Mouse (Mus musculus) lung, postnatal 0 days (tissue): ENCODE results near the gene Bclaf1. TPM values are rescaled to one million over a fixed set of nuclear protein-coding genes. Genes with fewer than 3 reads are reported as not detected.

Experiments
- ATAC-seq: fragments of 200-750 bp; cut with Nextera tagmentation; 2 replicates; pipeline ENCODE4 v1.8.0; 2017; ENCODE audit warnings: moderate library complexity
- DNase-seq: peaks from one replicate; pipeline ENCODE4 v3.0.0-alpha.2; 2016; ENCODE audit warnings: low spot score
- H3K27ac ChIP-seq: fragments of 300-500 bp; sonication (generic); 2 replicates; pipeline ENCODE4 v1.5.1; 2014; ENCODE audit warnings: antibody characterized with exemption, mild to moderate bottlenecking, low read length, mixed read lengths
- H3K27me3 ChIP-seq: fragments of 300-500 bp; sonication (generic); replicated peaks from 2 replicates; pipeline ENCODE4 v1.6.1; 2014; ENCODE audit warnings: low read length, mixed read lengths; ENCODE audit not compliant: insufficient read depth
- H3K36me3 ChIP-seq: fragments of 300-500 bp; sonication (generic); 2 replicates; pipeline ENCODE4 v1.6.1; 2014; ENCODE audit warnings: low read length, mixed read lengths; ENCODE audit not compliant: insufficient read depth
- H3K4me1 ChIP-seq: fragments of 300-500 bp; sonication (generic); 2 replicates; pipeline ENCODE4 v1.6.1; 2014; ENCODE audit warnings: antibody characterized with exemption, low read depth, low read length, mixed read lengths; ENCODE audit not compliant: insufficient read depth
- H3K4me2 ChIP-seq: fragments of 300-500 bp; sonication (generic); replicated peaks from 2 replicates; pipeline ENCODE4 v1.6.1; 2014; ENCODE audit warnings: low read depth, mild to moderate bottlenecking, low read length, moderate library complexity, mixed read lengths
- H3K4me3 ChIP-seq: fragments of 300-500 bp; sonication (generic); 2 replicates; pipeline ENCODE4 v1.5.1; 2014; ENCODE audit warnings: low read depth, low read length
- H3K9ac ChIP-seq: fragments of 300-500 bp; sonication (generic); replicated peaks from 2 replicates; pipeline ENCODE4 v1.6.1; 2014; ENCODE audit warnings: low read depth, mild to moderate bottlenecking
- H3K9me3 ChIP-seq: fragments of 300-500 bp; sonication (generic); 2 replicates; pipeline ENCODE4 v1.6.1; 2016; ENCODE audit warnings: low read length, mixed read lengths
- CTCF ChIP-seq: IDR thresholded peaks from 2 replicates; pipeline ENCODE4 v1.5.1; 2016; ENCODE audit warnings: antibody characterized with exemption, mild to moderate bottlenecking
- EP300 ChIP-seq: IDR thresholded peaks from 2 replicates; pipeline ENCODE4 v1.6.1; 2016; ENCODE audit warnings: antibody characterized with exemption, mild to moderate bottlenecking, control low read depth
- WGBS: fragments of 180-500 bp; shearing (Covaris S2); extraction: QIAGEN DNeasy Blood & Tissue Kit; methylation state at CpG from one replicate; pipeline ENCODE4 v1.1.7; 2014; 5-methylcytosine and 5-hydroxymethylcytosine counted together
- polyA plus RNA-seq: library from polyadenylated mRNA; unstranded; fragments of >200 nt; fragmentation: Nextera tagmentation; extraction: Ambion mirVana; gene quantifications from 2 replicates; pipeline ENCODE4 v1.2.1, GENCODE M21; 2015

Gene Bclaf1
- polyA plus RNA-seq, result 54.2 and 60.5 TPM in 2 replicates

GRCm38 (mm10) chr10:20311918-20312735 lies at the start of gene Bclaf1:
Gene Bclaf1, plus strand, starts transcription at chr10:20312469.
- Histone ChIP-seq H3K27me3 (no peaks in the 10 kb centered on the region), H3K36me3 (no peaks in the 10 kb centered on the region), H3K27ac (peak within 1 kb of the TSS; percentile 99), H3K9ac (peak within 1 kb of the TSS; percentile 86), H3K9me3 (no peaks in the 10 kb centered on the region), H3K4me1 (peaks cover 4% of the 10 kb centered on the region; the same call in 1 of the 2 replicates), H3K4me2 (peak within 1 kb of the TSS; percentile 73), H3K4me3 (peak within 1 kb of the TSS; percentile 80)
- TF ChIP-seq CTCF (no peak), EP300 (peak; percentile 88)
- peak; percentile 100 for DNase-seq
- WGBS, result 1% methylated on average over 76 of the region's 84 CpGs
- peak; percentile 98 for ATAC-seq

GRCm38 (mm10) chr10:20262896-20263295 lies 49.4 kb upstream of the Bclaf1 start:
- no peak for TF ChIP-seq CTCF
- TF ChIP-seq EP300, result no peak
- no peaks in the 10 kb centered on the region for H3K9me3 ChIP-seq
- no peaks in the 10 kb centered on the region for H3K36me3 ChIP-seq
- DNase-seq, result no peak
- no peak for ATAC-seq
- H3K4me2 ChIP-seq, result no peak overlapping the region
- no peaks in the 10 kb centered on the region for H3K4me1 ChIP-seq
- no peaks in the 10 kb centered on the region for H3K27me3 ChIP-seq
- 88% methylated on average over 6 of the region's 6 CpGs for WGBS
- H3K9ac ChIP-seq, result no peak overlapping the region
- no peak overlapping the region for H3K4me3 ChIP-seq
- no peak overlapping the region for H3K27ac ChIP-seq

GRCm38 (mm10) chr10:20264479-20264878 lies 47.8 kb upstream of the Bclaf1 start:
- ATAC-seq (no peak), DNase-seq (no peak)
- Histone ChIP-seq H3K27ac (no peak overlapping the region), H3K9me3 (no peaks in the 10 kb centered on the region), H3K27me3 (no peaks in the 10 kb centered on the region), H3K4me1 (no peaks in the 10 kb centered on the region), H3K4me3 (no peak overlapping the region), H3K36me3 (no peaks in the 10 kb centered on the region), H3K9ac (no peak overlapping the region), H3K4me2 (no peak overlapping the region)
- TF ChIP-seq CTCF, result no peak
- no peak for TF ChIP-seq EP300
- 93% methylated on average over 7 of the region's 7 CpGs for WGBS

DNA sequence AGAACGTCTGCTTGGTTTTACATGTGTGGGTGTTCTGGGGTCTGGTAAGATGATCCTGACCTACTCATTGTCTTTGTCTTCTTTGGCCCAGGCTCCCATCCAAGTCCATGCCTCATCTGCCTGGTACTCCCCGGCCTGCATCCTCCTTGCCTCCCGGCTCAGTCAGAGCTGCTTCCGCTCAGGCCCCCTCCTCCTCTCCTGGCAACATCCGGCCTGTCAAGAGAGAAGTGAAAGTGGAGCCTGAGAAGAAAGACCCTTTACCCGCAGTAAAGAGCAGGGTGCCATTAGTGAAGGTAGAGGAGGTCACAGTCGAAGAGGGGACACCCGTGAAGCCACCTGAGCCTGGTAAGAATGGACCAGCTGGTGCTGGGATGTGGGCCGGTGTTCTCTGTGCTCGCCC lies 45.2 kb upstream of the Bclaf1 start:
- H3K9me3 ChIP-seq, result no peaks in the 10 kb centered on the region
- 0 out of 2 replicates have a peak, but pooled peaks have one; percentile 23 for ATAC-seq
- H3K36me3 ChIP-seq, result 0 out of 2 replicates have a peak, but pooled peaks cover 6% of the 10 kb centered on the region
- H3K4me3 ChIP-seq, result no peak overlapping the region
- no peak overlapping the region for H3K9ac ChIP-seq
- no peaks in the 10 kb centered on the region for H3K27me3 ChIP-seq
- TF ChIP-seq CTCF (no peak), EP300 (no peak)
- no peak overlapping the region for H3K27ac ChIP-seq
- no peaks in the 10 kb centered on the region for H3K4me1 ChIP-seq
- 61% methylated on average over 10 of the region's 10 CpGs for WGBS
- H3K4me2 ChIP-seq, result no peak overlapping the region
- no peak for DNase-seq

GRCm38 (mm10) chr10:20268945-20269344 lies 43.3 kb upstream of the Bclaf1 start:
- Histone ChIP-seq H3K27me3 (no peaks in the 10 kb centered on the region), H3K9ac (no peak overlapping the region), H3K9me3 (no peaks in the 10 kb centered on the region), H3K36me3 (0 out of 2 replicates have a peak, but pooled peaks cover 6% of the 10 kb centered on the region), H3K4me1 (no peaks in the 10 kb centered on the region), H3K4me2 (no peak overlapping the region), H3K27ac (no peak overlapping the region), H3K4me3 (no peak overlapping the region)
- DNase-seq (no peak), ATAC-seq (no peak)
- no peak for TF ChIP-seq EP300
- no peak for TF ChIP-seq CTCF
- WGBS, result 80% methylated on average over 7 of the region's 7 CpGs

- Histone ChIP-seq H3K9ac (no peak overlapping the region), H3K27me3 (no peaks in the 10 kb centered on the region), H3K36me3 (peaks cover 6% of the 10 kb centered on the region; the same call in 1 of the 2 replicates), H3K27ac (no peak overlapping the region), H3K4me1 (no peaks in the 10 kb centered on the region), H3K4me3 (no peak overlapping the region), H3K4me2 (no peak overlapping the region), H3K9me3 (no peaks in the 10 kb centered on the region)
- TF ChIP-seq CTCF, result no peak
- TF ChIP-seq EP300, result no peak
- 86% methylated on average over 5 of the region's 5 CpGs for WGBS
- ATAC-seq (no peak), DNase-seq (no peak)
These were observed 39.9 kb upstream of the Bclaf1 start for GRCm38 (mm10) chr10:20272380-20272779.
